Mouse (Mus musculus): ENCODE results near the gene Slc5a4b.

DNA sequence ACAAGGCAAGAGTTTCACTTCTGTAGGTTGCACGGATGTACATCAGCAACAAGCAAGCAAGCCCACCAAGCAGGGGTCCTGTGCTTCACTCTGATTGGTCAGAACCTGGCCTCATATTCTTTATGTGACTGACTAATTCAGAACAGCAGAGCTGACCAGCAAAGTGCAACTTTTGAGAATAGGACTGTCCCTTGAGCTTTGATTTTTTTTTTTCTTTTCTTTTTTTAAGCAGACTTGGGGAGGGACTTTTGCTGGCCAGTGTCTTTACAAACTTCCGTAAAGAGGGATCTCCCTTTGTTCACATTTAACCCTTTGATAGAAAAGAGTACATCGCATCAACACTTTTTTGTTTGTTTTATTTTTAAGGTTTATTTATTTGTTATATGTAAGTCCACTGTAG lies 100.9 kb downstream of the Slc5a4b start:
- no peak for TF ChIP-seq CTCF (conservative IDR thresholded peaks at IDR 0.05; ENCODE audit: low read length)
- TF ChIP-seq NANOG (IDR thresholded peaks at IDR 0.05; ENCODE audit: borderline replicate concordance, low read length), result no peak

Data from E14TG2a.4 (cell line).